Mouse (Mus musculus) lung, postnatal 14 days (tissue): ENCODE results near the gene Mrps15.

Experiments
- DNase-seq: peaks from one replicate; pipeline ENCODE4 v3.0.0; 2021

The Mrps15 gene

GRCm38 (mm10) chr4:126046851-126047585 is at the start of gene Mrps15:
Gene Mrps15, plus strand, starts transcription at chr4:126046925.
- DNase-seq = peak; percentile 82

GRCm38 (mm10) chr4:125997826-125998225 is 48.9 kb upstream of the Mrps15 start:
- DNase-seq = no peak

DNA sequence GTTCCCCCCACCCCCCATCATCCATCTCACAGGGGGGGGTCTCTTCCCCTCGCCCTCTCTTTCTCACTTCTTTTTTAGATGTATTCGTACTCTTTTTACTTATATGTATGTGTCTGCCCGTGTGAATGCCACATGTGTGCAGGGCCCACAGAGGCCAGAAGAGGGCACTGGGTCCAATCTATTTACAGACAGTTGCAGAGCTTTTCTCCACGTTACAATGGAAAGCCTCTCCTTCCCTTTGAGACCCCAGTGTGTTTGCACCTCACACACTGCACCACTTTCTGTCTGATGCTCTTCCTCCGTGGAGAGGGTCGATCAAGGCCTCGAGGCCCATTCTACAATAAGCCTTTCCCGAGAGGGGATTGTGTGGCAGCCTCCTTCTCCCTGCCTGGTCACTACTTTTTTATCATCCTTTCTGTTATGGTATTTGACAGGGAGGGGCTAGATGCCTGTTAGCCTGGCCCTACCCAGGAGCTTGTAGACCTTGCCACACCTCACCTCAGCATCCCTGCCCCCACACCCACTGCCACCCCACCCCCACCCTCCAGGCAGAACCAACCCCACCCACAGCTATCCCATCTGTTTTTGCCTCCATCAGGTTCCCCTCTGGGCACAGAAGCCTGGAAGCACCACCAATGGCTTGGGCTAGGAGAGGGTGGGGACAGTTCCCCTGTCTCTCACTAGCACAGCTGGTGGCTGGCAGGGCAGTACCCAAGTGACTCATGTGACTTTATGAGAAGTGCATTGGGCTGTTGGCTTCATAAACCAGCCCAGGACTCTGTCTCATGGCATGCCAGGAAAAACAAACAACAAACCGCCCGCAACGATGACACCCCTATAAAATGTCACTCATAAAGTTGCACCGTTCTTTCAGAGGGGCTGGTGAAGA is 45.2 kb upstream of the Mrps15 start:
- no peak for DNase-seq

DNA sequence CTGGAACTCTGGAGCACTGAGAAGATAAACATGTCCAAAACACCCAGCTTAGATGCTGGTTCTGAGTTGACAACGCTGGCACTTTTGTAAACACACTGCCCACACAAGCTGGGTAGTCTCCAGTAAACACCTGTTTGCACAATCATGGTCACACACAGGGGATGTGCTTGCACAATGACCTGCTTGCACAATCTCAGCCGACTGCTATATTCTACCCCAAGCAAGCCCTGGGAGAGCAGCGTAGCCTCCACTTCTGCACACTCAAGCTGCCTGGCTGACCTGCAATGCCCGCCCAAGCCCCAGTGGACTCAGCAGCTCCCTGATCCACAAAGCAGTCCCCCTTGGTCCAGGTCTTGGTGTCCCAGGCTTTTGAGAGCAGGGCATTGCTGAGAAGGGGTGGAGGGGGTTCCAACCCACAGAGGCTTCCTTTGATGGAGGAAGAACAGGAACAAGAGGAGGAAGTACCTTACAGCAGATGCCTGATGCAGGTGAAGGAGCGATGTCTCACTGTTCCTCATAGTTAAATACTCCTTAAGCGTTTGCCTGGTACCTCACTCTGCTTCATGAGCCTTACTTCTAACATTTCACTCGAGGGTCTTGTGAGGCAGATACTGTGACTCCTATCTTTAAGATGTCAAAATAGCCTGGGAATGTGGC is 28.9 kb upstream of the Mrps15 start:
- peak; percentile 36 for DNase-seq

- no peak for DNase-seq
These were observed 27.7 kb upstream of the Mrps15 start for GRCm38 (mm10) chr4:126018966-126019538.

DNA sequence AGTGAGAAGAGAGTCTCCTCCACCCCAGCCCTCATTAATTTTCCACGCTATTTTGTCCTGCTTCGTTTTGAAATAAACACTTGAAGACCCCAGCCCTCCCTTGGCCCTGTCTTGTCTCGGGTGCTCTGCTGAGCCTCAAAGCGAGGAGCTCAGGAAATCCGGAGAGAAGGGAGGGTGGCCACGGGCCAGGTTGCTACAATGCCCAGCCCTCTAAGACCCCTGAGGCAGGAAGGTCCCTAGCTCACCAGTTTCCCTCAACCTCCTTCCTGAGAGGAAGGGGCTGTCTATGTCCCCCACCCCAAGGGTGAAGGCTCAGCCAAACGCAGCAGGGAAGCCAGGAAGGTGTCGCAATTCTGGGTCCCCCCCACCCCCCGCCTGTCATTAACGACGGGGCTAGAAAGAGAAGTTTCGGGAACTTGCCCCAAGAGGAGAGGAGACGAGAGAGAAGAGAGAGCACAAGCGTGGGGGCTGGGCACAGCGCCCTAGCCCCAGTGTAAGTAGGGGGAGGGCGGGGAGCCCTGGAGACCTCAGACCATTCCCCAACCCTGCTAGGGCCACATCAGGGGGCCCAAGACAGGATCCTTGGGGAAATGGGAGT is 22.3 kb upstream of the Mrps15 start, which contains the start of gene Csf3r:
TSS of gene Csf3r (plus strand) at position 248 of the 598 bp plus-strand sequence.
- DNase-seq = no peak

DNA sequence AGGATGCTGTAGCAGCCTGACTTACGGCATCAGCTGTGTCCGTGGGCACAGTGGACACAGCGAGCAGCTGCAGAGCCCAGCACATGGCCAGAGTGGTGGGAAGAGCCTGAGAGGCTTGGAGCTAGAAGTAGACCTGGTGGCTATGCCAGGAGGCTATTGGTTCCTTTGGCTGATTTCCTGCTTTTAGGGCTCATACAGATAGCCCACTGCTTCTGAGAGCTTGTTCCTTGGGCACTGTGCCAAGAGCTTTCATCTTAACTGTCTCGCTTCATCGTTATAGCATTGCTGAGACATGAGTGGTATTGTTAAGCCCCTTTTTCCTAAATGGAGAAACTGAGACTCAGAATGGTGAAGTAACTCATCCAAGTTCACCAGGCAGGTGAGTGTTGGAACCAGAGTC is 20.9 kb upstream of the Mrps15 start:
- no peak for DNase-seq

DNA sequence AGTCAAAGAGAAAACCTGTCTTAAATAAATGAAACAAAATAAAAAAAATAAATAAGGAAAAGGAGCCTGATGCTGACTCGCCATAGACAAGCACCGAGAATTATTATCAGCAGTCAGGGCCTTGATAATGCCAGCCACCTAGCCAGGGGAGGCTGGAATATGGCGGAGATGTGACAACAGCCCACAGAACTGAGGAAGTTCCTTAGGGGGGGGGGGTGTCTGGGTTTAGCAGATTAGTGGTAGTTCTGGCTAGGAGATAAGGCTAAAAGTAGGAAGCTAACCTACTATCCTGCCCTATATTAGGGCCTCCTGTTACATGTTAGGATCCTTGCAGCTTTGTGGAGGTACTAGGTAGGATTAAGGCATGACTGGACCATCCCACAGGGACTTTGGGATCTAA is 18.7 kb upstream of the Mrps15 start:
- DNase-seq = no peak

- no peak for DNase-seq
These were observed 17.7 kb upstream of the Mrps15 start for GRCm38 (mm10) chr4:126029042-126029441.

DNA sequence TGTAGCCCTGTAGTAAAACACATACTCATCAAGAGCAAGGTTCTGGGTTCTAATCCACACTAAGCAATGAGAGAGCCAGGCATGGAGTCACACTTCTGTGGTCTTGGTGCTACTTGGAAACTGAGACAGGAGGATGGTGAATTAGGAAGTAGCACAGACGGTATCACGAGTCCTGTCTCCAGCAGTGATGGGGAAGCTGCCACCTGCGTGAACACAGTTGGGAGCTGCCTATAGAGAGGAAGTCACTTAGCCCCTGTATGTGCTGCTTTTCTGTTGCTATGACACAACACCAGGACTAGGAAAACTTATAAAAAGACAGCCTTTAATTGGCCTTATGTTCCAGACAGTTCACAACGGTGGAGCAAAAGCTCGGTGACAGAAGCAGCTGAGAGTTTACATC is 16.0 kb upstream of the Mrps15 start:
- DNase-seq = no peak

- DNase-seq = no peak
These were observed 11.3 kb upstream of the Mrps15 start for GRCm38 (mm10) chr4:126035413-126035812.

DNA sequence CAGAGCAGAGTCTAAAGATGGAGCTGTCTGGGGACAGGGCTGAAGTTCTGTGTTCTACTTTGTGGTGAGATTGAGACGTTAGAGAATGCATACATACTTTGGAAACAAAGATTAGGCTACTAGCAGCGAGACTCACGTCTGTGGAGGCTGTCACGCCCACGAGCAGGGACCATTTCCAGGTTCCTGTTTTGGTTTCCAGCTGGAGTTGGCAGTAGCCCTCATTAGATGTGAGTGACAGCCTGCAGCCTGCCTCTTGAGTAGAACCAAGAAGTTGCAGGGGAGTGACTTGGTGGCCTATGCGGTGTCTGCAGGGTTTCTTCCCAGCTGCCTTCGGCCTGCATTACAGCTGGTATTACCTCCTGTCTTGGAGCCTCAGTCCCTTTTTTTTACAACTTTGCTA is 4.9 kb downstream of the Mrps15 start:
- peak; percentile 65 for DNase-seq

- DNase-seq = no peak
These were observed 10.7 kb downstream of the Mrps15 start for GRCm38 (mm10) chr4:126057207-126058133.

GRCm38 (mm10) chr4:126058134-126058996 is 11.6 kb downstream of the Mrps15 start, which contains the start of gene Oscp1:
Gene Oscp1, plus strand, starts transcription at chr4:126058565.
- peak; percentile 87 for DNase-seq

- no peak for DNase-seq
These were observed 12.3 kb downstream of the Mrps15 start for GRCm38 (mm10) chr4:126058997-126059362.

DNA sequence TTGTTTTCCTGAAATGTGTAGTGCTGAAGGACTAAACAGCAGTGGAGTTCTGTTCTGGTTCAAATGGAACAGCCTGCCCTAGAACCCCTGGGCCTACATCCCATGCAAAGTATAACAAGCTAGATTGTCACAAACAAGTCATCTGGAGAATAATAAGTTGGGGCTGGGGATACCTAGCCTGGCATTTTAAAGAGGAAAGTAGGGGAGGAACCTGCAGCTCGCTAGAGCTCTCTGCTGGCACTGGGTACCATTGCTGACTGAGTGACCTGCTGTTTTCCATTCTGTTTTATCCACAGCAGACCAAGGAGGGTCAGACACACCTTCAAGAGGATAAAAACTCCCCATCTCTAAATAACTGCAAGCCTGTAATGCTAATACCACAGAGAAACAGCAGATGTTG is 16.1 kb downstream of the Mrps15 start:
- no peak for DNase-seq

- DNase-seq = no peak
These were observed 18.5 kb downstream of the Mrps15 start for GRCm38 (mm10) chr4:126065241-126065640.

GRCm38 (mm10) chr4:126067401-126068077 is 20.8 kb downstream of the Mrps15 start:
- peak; percentile 69 for DNase-seq

GRCm38 (mm10) chr4:126068842-126069241 is 22.1 kb downstream of the Mrps15 start:
- DNase-seq = no peak

- DNase-seq = no peak
These were observed 31.1 kb downstream of the Mrps15 start for GRCm38 (mm10) chr4:126077833-126078232.
